Comparison of ENCODE assay signal across 8 mouse cellular contexts in genomic region chr4:59188474-59188801, GRCm38 (mm10). TPM values are rescaled to one million over a fixed set of nuclear protein-coding genes. Genes with fewer than 3 reads are reported as not detected.
DNase-seq lines count a peak whose midpoint lies in the region; ATAC-seq and TF ChIP-seq lines count a peak whose summit lies in the region.

No protein-coding gene starts in this region.

- TF ChIP-seq CTCF in lung, postnatal 0 days (IDR thresholded peaks at IDR 0.05) = no peak

- H3K9me3 ChIP-seq in lung, postnatal 0 days (ENCODE audit: low read length) = no peaks in the 10 kb centered on the region
- no peaks in the 10 kb centered on the region for H3K9me3 ChIP-seq in erythroblast, embryonic 14.5 days (ENCODE audit: control insufficient read depth, low read length)
- no peaks in the 10 kb centered on the region for H3K9me3 ChIP-seq in limb, embryonic 15.5 days
- no peaks in the 10 kb centered on the region for H3K9me3 ChIP-seq in stomach, embryonic 15.5 days

- WGBS in lung, postnatal 0 days = 23% methylated on average over 4 of the region's 4 CpGs
- WGBS in limb, embryonic 15.5 days = 18% methylated on average over 4 of the region's 4 CpGs
- WGBS in stomach, embryonic 15.5 days = 23% methylated on average over 4 of the region's 4 CpGs

- TF ChIP-seq EP300 in lung, postnatal 0 days (IDR thresholded peaks at IDR 0.05) = no peak

- 0 out of 2 replicates have a peak overlapping the region, but pooled peaks have one; percentile 94 for H3K27ac ChIP-seq in lung, postnatal 0 days (ENCODE audit: low read length)
- peak overlapping the region; percentile 95 for H3K27ac ChIP-seq in limb, embryonic 15.5 days
- H3K27ac ChIP-seq in stomach, embryonic 15.5 days = peak overlapping the region; percentile 97

- H3K36me3 ChIP-seq in lung, postnatal 0 days (ENCODE audit: insufficient read depth, low read length) = no peaks in the 10 kb centered on the region
- H3K36me3 ChIP-seq in erythroblast, embryonic 14.5 days (ENCODE audit: control insufficient read depth) = peaks cover 2% of the 10 kb centered on the region; the same call in 1 of the 2 replicates
- H3K36me3 ChIP-seq in limb, embryonic 15.5 days = no peaks in the 10 kb centered on the region
- H3K36me3 ChIP-seq in stomach, embryonic 15.5 days = no peaks in the 10 kb centered on the region

- H3K4me2 ChIP-seq in lung, postnatal 0 days (replicated peaks; ENCODE audit: low read depth, low read length) = peak overlapping the region; percentile 75
- peak overlapping the region; percentile 63 for H3K4me2 ChIP-seq in limb, embryonic 15.5 days
- H3K4me2 ChIP-seq in stomach, embryonic 15.5 days = peak overlapping the region; percentile 65

- no peak for DNase-seq in lung, postnatal 0 days (ENCODE audit: low spot score)
- no peak for DNase-seq in lung, postnatal 25 days (ENCODE audit: low spot score)
- DNase-seq in urinary bladder, adult 18-20 months (ENCODE audit: low spot score in 2 of 2) = no peak
- DNase-seq in left cerebral cortex, adult 8-10 months (ENCODE audit: low spot score in 2 of 2) = no peak
- DNase-seq in embryo, embryonic 11 days = no peak

- no peak for ATAC-seq in lung, postnatal 0 days
- ATAC-seq in limb, embryonic 15.5 days (ENCODE audit: insufficient number of reproducible peaks, low FRiP score, low TSS enrichment, low read depth) = no peak
- no peak for ATAC-seq in stomach, embryonic 15.5 days (ENCODE audit: insufficient read depth, low FRiP score, low read depth)

- no peaks in the 10 kb centered on the region for H3K27me3 ChIP-seq in lung, postnatal 0 days (replicated peaks; ENCODE audit: insufficient read depth, low read length)
- H3K27me3 ChIP-seq in erythroblast, embryonic 14.5 days (ENCODE audit: control insufficient read depth) = no peaks in the 10 kb centered on the region
- no peaks in the 10 kb centered on the region for H3K27me3 ChIP-seq in limb, embryonic 15.5 days
- no peaks in the 10 kb centered on the region for H3K27me3 ChIP-seq in stomach, embryonic 15.5 days (replicated peaks)

- H3K9ac ChIP-seq in lung, postnatal 0 days (replicated peaks; ENCODE audit: low read depth) = no peak overlapping the region
- peak overlapping the region; percentile 97; the same call in 1 of the 2 replicates for H3K9ac ChIP-seq in limb, embryonic 15.5 days
- H3K9ac ChIP-seq in stomach, embryonic 15.5 days = no peak overlapping the region

- H3K4me3 ChIP-seq in lung, postnatal 0 days (ENCODE audit: low read depth, low read length) = peak overlapping the region; percentile 96; the same call in 1 of the 2 replicates
- H3K4me3 ChIP-seq in erythroblast, embryonic 14.5 days (replicated peaks) = peak overlapping the region; percentile 100
- H3K4me3 ChIP-seq in limb, embryonic 15.5 days = peak overlapping the region; percentile 91
- H3K4me3 ChIP-seq in stomach, embryonic 15.5 days (replicated peaks) = peak overlapping the region; percentile 95

- no peaks in the 10 kb centered on the region; the same call in 1 of the 2 replicates for H3K4me1 ChIP-seq in lung, postnatal 0 days (ENCODE audit: insufficient read depth, low read depth, low read length)
- peaks cover 68% of the 10 kb centered on the region for H3K4me1 ChIP-seq in erythroblast, embryonic 14.5 days (ENCODE audit: control insufficient read depth)
- H3K4me1 ChIP-seq in limb, embryonic 15.5 days = peaks cover 8% of the 10 kb centered on the region; the same call in 1 of the 2 replicates
- H3K4me1 ChIP-seq in stomach, embryonic 15.5 days = 0 out of 2 replicates have a peak, but pooled peaks cover 2% of the 10 kb centered on the region

RNA-seq across cellular contexts. Expression of gene Ugcg, which starts 0.6 kb away (rescaled TPM):
- polyA plus RNA-seq in lung, postnatal 0 days (2015; fragmentation: Nextera tagmentation; extraction: Ambion mirVana) = 13.8 and 16.2 TPM in 2 replicates
- polyA plus RNA-seq in erythroblast, embryonic 14.5 days (2012) = 0.32 and 0.57 TPM in 2 replicates
- 9.4 and 12.0 TPM in 2 replicates for polyA plus RNA-seq in limb, embryonic 15.5 days (2015; fragmentation: Nextera tagmentation; extraction: Ambion mirVana)
- 9.7 and 11.4 TPM in 2 replicates for polyA plus RNA-seq in stomach, embryonic 15.5 days (2015; fragmentation: Nextera tagmentation; extraction: Ambion mirVana)
- 10 to 100 TPM; 72.2 to 86.1 (median 79.3) TPM for total RNA-seq in left cerebral cortex, adult 8-10 months (2022)

RNA-seq across cellular contexts. Expression of gene AI481877, which starts 49.7 kb away (rescaled TPM):
- not detected in 2 replicates for polyA plus RNA-seq in lung, postnatal 0 days (2015; fragmentation: Nextera tagmentation; extraction: Ambion mirVana)
- polyA plus RNA-seq in erythroblast, embryonic 14.5 days (2012) = not detected in 2 replicates
- polyA plus RNA-seq in limb, embryonic 15.5 days (2015; fragmentation: Nextera tagmentation; extraction: Ambion mirVana) = 0.11 TPM in 1 of 2 replicates, not detected in the other
- 0.05 TPM in 1 of 2 replicates, not detected in the other for polyA plus RNA-seq in stomach, embryonic 15.5 days (2015; fragmentation: Nextera tagmentation; extraction: Ambion mirVana)
- under 1 TPM in 1 of 4 experiments, not detected in 3; 0.14 TPM for total RNA-seq in left cerebral cortex, adult 8-10 months (2022)
